Mouse (Mus musculus) lung, embryonic 14.5 days (tissue): Measurements from ENCODE around the gene Fndc9. TPM values are rescaled to one million over a fixed set of nuclear protein-coding genes. Genes with fewer than 3 reads are reported as not detected.

ENCODE experiments used
- ATAC-seq: fragments of 200-750 bp; cut with Nextera tagmentation; 2 replicates; pipeline ENCODE4 v1.8.0; 2017; ENCODE audit warnings: mild to moderate bottlenecking, moderate TSS enrichment, moderate library complexity; ENCODE audit not compliant: insufficient read depth
- DNase-seq: peaks from one replicate; pipeline ENCODE4 v3.0.0-alpha.2; 2015
- H3K27ac ChIP-seq: fragments of 300-500 bp; sonication (generic); 2 replicates; pipeline ENCODE4 v1.5.1; 2014; ENCODE audit warnings: low read depth, mild to moderate bottlenecking, moderate library complexity
- H3K27me3 ChIP-seq: fragments of 300-500 bp; sonication (generic); 2 replicates; pipeline ENCODE4 v1.6.1; 2014; ENCODE audit warnings: low read length, control low read depth; ENCODE audit not compliant: insufficient read depth
- H3K36me3 ChIP-seq: fragments of 300-500 bp; sonication (generic); 2 replicates; pipeline ENCODE4 v1.6.1; 2014; ENCODE audit warnings: control low read depth; ENCODE audit not compliant: insufficient read depth
- H3K4me1 ChIP-seq: fragments of 300-500 bp; sonication (generic); 2 replicates; pipeline ENCODE4 v1.6.1; 2014; ENCODE audit warnings: antibody characterized with exemption, control low read depth; ENCODE audit not compliant: insufficient read depth
- H3K4me2 ChIP-seq: fragments of 300-500 bp; sonication (generic); 2 replicates; pipeline ENCODE4 v1.6.1; 2014; ENCODE audit warnings: mild to moderate bottlenecking
- H3K4me3 ChIP-seq: fragments of 300-500 bp; sonication (generic); 2 replicates; pipeline ENCODE4 v1.5.1; 2014; ENCODE audit warnings: low read depth, low read length
- H3K9ac ChIP-seq: fragments of 300-500 bp; sonication (generic); 2 replicates; pipeline ENCODE4 v1.6.1; 2014
- H3K9me3 ChIP-seq: fragments of 300-500 bp; sonication (generic); 2 replicates; pipeline ENCODE4 v1.6.1; 2016; ENCODE audit warnings: low read depth, low read length, control low read depth
- CTCF ChIP-seq: IDR thresholded peaks from 2 replicates; pipeline ENCODE4 v1.5.1; 2016; ENCODE audit warnings: antibody characterized with exemption, low read depth
- WGBS: fragments of 180-500 bp; shearing (Covaris S2); extraction: QIAGEN DNeasy Blood & Tissue Kit; methylation state at CpG from one replicate; pipeline ENCODE4 v1.1.7; 2014; 5-methylcytosine and 5-hydroxymethylcytosine counted together
- polyA plus RNA-seq: library from polyadenylated mRNA; unstranded; fragments of >200 nt; fragmentation: Nextera tagmentation; extraction: Ambion mirVana; gene quantifications from 2 replicates; pipeline ENCODE4 v1.2.1, GENCODE M21; 2014

Fndc9 gene
- polyA plus RNA-seq, 1 experiment from 2014 or later: not detected

DNA sequence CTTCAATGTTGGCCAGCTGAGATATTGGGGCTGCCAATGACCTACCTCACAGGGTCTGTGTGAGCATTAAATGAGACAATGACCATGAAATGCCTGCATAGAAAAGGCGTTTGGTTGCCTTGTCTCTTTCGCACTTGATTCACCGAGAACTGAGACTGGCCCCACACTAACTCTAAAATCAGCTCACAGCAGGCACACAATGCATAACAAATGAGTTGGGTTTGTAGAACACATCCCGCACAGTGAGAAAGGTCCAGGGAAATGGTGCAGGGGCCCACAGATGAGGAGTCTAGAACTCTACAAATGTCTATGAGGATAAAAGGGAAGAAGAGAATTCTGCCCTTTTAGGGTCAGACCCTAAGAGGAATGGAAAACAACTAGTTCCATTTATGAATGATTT, 53.7 kb downstream of the Fndc9 start:
- Histone ChIP-seq H3K4me2 (no peak overlapping the region), H3K27ac (no peak overlapping the region), H3K36me3 (no peaks in the 10 kb centered on the region), H3K4me3 (no peak overlapping the region), H3K27me3 (no peaks in the 10 kb centered on the region), H3K4me1 (no peaks in the 10 kb centered on the region), H3K9ac (no peak overlapping the region), H3K9me3 (no peaks in the 10 kb centered on the region)
- ATAC-seq: no peak
- 83% methylated on average over 4 of the region's 4 CpGs for WGBS
- no peak for DNase-seq
- no peak for TF ChIP-seq CTCF

Other genes starting within 250 kb of the Fndc9 start
- 4.9 and 6.1 TPM in 2 replicates for gene Gm12166, start 183.2 kb upstream of the Fndc9 start, polyA plus RNA-seq
- 25.4 and 27.0 TPM in 2 replicates for gene Adam19, start 179.5 kb upstream of the Fndc9 start, polyA plus RNA-seq
- 1.5 and 1.8 TPM in 2 replicates for gene Nipal4, start 69.0 kb upstream of the Fndc9 start, polyA plus RNA-seq
- 5.9 and 6.1 TPM in 2 replicates for gene Cyfip2, start 77.3 kb downstream of the Fndc9 start, polyA plus RNA-seq
- 0.08 TPM in 1 of 2 replicates, not detected in the other for gene Itk, start 154.0 kb downstream of the Fndc9 start, polyA plus RNA-seq
- gene Fam71b, start 161.0 kb downstream of the Fndc9 start, polyA plus RNA-seq: not detected in 2 replicates
- 69.3 and 71.8 TPM in 2 replicates for gene Med7, start 201.4 kb downstream of the Fndc9 start, polyA plus RNA-seq
- 0.21 and 0.24 TPM in 2 replicates for gene Havcr2, start 219.4 kb downstream of the Fndc9 start, polyA plus RNA-seq